Mouse (Mus musculus) midbrain, embryonic 11.5 days (tissue): Measurements from ENCODE around the gene Cald1. TPM values are rescaled to one million over a fixed set of nuclear protein-coding genes. Genes with fewer than 3 reads are reported as not detected.

Source experiments
- ATAC-seq: fragments of 200-750 bp; cut with Nextera tagmentation; 2 replicates; pipeline ENCODE4 v1.8.0; 2017; ENCODE audit warnings: moderate TSS enrichment, moderate library complexity; ENCODE audit not compliant: low FRiP score
- DNase-seq: peaks from one replicate; pipeline ENCODE4 v3.0.0; 2015; ENCODE audit warnings: low spot score; ENCODE audit errors: missing footprints
- H3K27ac ChIP-seq: fragments of 300-500 bp; sonication (generic); 2 replicates; pipeline ENCODE4 v1.5.1; 2014; ENCODE audit warnings: low read depth, low read length
- H3K27me3 ChIP-seq: fragments of 300-500 bp; sonication (generic); 2 replicates; pipeline ENCODE4 v1.6.1; 2014; ENCODE audit warnings: mild to moderate bottlenecking, low read length, moderate library complexity, mixed read lengths; ENCODE audit not compliant: control insufficient read depth, insufficient read depth
- H3K36me3 ChIP-seq: fragments of 300-500 bp; sonication (generic); 2 replicates; pipeline ENCODE4 v1.6.1; 2014; ENCODE audit warnings: mild to moderate bottlenecking, low read length, moderate library complexity, mixed read lengths; ENCODE audit not compliant: control insufficient read depth, insufficient read depth
- H3K4me1 ChIP-seq: fragments of 300-500 bp; sonication (generic); 2 replicates; pipeline ENCODE4 v1.6.1; 2014; ENCODE audit warnings: low read length; ENCODE audit not compliant: control insufficient read depth, insufficient read depth
- H3K4me2 ChIP-seq: fragments of 300-500 bp; sonication (generic); 2 replicates; pipeline ENCODE4 v1.6.1; 2014; ENCODE audit warnings: mild to moderate bottlenecking, moderate library complexity
- H3K4me3 ChIP-seq: fragments of 300-500 bp; sonication (generic); 2 replicates; pipeline ENCODE4 v1.5.1; 2014; ENCODE audit warnings: low read depth, low read length
- H3K9ac ChIP-seq: fragments of 300-500 bp; sonication (generic); 2 replicates; pipeline ENCODE4 v1.6.1; 2014; ENCODE audit warnings: low read length
- H3K9me3 ChIP-seq: fragments of 300-500 bp; sonication (generic); 2 replicates; pipeline ENCODE4 v1.6.1; 2016; ENCODE audit warnings: low read length; ENCODE audit not compliant: control insufficient read depth
- WGBS: fragments of 180-500 bp; shearing (Covaris S2); extraction: QIAGEN DNeasy Blood & Tissue Kit; methylation state at CpG from one replicate; pipeline ENCODE4 v1.1.7; 2014; 5-methylcytosine and 5-hydroxymethylcytosine counted together
- polyA plus RNA-seq: library from polyadenylated mRNA; unstranded; fragments of >200 nt; fragmentation: Nextera tagmentation; extraction: Ambion mirVana; gene quantifications from 2 replicates; pipeline ENCODE4 v1.2.1, GENCODE M21; 2014

Cald1 gene
- polyA plus RNA-seq, 1 experiment from 2014 or later, result 134 TPM

- no peak overlapping the region for H3K4me2 ChIP-seq
- no peaks in the 10 kb centered on the region for H3K36me3 ChIP-seq
- no peaks in the 10 kb centered on the region for H3K9me3 ChIP-seq
- H3K4me3 ChIP-seq, result no peak overlapping the region
- no peak overlapping the region for H3K27ac ChIP-seq
- 92% methylated on average over 3 of the region's 3 CpGs for WGBS
- DNase-seq (no peak), ATAC-seq (no peak)
- no peaks in the 10 kb centered on the region for H3K27me3 ChIP-seq
- no peaks in the 10 kb centered on the region; the same call in 1 of the 2 replicates for H3K4me1 ChIP-seq
- no peak overlapping the region for H3K9ac ChIP-seq
Observed at GRCm38 (mm10) chr6:34608603-34609002, 10.3 kb downstream of the Cald1 start.

- 44% methylated on average over 24 of the region's 24 CpGs for WGBS
- ATAC-seq, result no peak
- no peaks in the 10 kb centered on the region for H3K36me3 ChIP-seq
- H3K4me3 ChIP-seq, result no peak overlapping the region
- H3K27me3 ChIP-seq, result no peaks in the 10 kb centered on the region
- no peak overlapping the region for H3K4me2 ChIP-seq
- no peak overlapping the region for H3K9ac ChIP-seq
- H3K27ac ChIP-seq, result no peak overlapping the region
- DNase-seq, result no peak
- H3K9me3 ChIP-seq, result no peaks in the 10 kb centered on the region
- H3K4me1 ChIP-seq, result no peaks in the 10 kb centered on the region; the same call in 1 of the 2 replicates
Observed at GRCm38 (mm10) chr6:34609892-34610829, 11.9 kb downstream of the Cald1 start.

GRCm38 (mm10) chr6:34613122-34613521, 14.8 kb downstream of the Cald1 start:
- Histone ChIP-seq H3K27ac (no peak overlapping the region), H3K9ac (no peak overlapping the region), H3K9me3 (no peaks in the 10 kb centered on the region), H3K36me3 (no peaks in the 10 kb centered on the region), H3K27me3 (no peaks in the 10 kb centered on the region), H3K4me1 (no peaks in the 10 kb centered on the region; the same call in 1 of the 2 replicates), H3K4me2 (no peak overlapping the region), H3K4me3 (no peak overlapping the region)
- 90% methylated on average over 5 of the region's 5 CpGs for WGBS
- DNase-seq, result no peak
- no peak for ATAC-seq

GRCm38 (mm10) chr6:34615419-34615818, 17.1 kb downstream of the Cald1 start:
- Histone ChIP-seq H3K9ac (no peak overlapping the region), H3K36me3 (no peaks in the 10 kb centered on the region), H3K4me1 (no peaks in the 10 kb centered on the region; the same call in 1 of the 2 replicates), H3K9me3 (no peaks in the 10 kb centered on the region), H3K4me2 (no peak overlapping the region), H3K27ac (no peak overlapping the region), H3K4me3 (no peak overlapping the region), H3K27me3 (no peaks in the 10 kb centered on the region)
- 90% methylated on average over 3 of the region's 3 CpGs for whole genome bisulfite sequencing
- ATAC-seq (no peak), DNase-seq (no peak)

- no peaks in the 10 kb centered on the region for H3K4me1 ChIP-seq
- no peak for DNase-seq
- H3K27ac ChIP-seq, result no peak overlapping the region
- no peaks in the 10 kb centered on the region for H3K9me3 ChIP-seq
- no peaks in the 10 kb centered on the region for H3K36me3 ChIP-seq
- no peaks in the 10 kb centered on the region for H3K27me3 ChIP-seq
- no peak overlapping the region for H3K9ac ChIP-seq
- no peak overlapping the region for H3K4me2 ChIP-seq
- H3K4me3 ChIP-seq, result no peak overlapping the region
- ATAC-seq, result no peak
- WGBS, result 78% methylated on average over 2 of the region's 2 CpGs
Observed at GRCm38 (mm10) chr6:34619494-34619893, 21.2 kb downstream of the Cald1 start.

GRCm38 (mm10) chr6:34620242-34620641, 21.9 kb downstream of the Cald1 start:
- ATAC-seq, result no peak
- Histone ChIP-seq H3K4me2 (no peak overlapping the region), H3K9ac (no peak overlapping the region), H3K27ac (no peak overlapping the region), H3K4me1 (no peaks in the 10 kb centered on the region), H3K4me3 (no peak overlapping the region), H3K9me3 (no peaks in the 10 kb centered on the region), H3K27me3 (no peaks in the 10 kb centered on the region), H3K36me3 (no peaks in the 10 kb centered on the region)
- 12% methylated on average over 1 of the region's 1 CpGs for WGBS
- DNase-seq, result no peak

GRCm38 (mm10) chr6:34622865-34623264, 24.6 kb downstream of the Cald1 start:
- DNase-seq, result no peak
- WGBS, result 72% methylated on average over 6 of the region's 6 CpGs
- H3K9ac ChIP-seq, result no peak overlapping the region

GRCm38 (mm10) chr6:34623290-34623689, 25.0 kb downstream of the Cald1 start:
- Histone ChIP-seq H3K27ac (no peak overlapping the region), H3K27me3 (no peaks in the 10 kb centered on the region), H3K4me3 (no peak overlapping the region), H3K4me2 (no peak overlapping the region), H3K9me3 (no peaks in the 10 kb centered on the region), H3K36me3 (no peaks in the 10 kb centered on the region), H3K4me1 (no peaks in the 10 kb centered on the region), H3K9ac (no peak overlapping the region)
- DNase-seq (no peak), ATAC-seq (no peak)
- 58% methylated on average over 7 of the region's 7 CpGs for WGBS

More at GRCm38 (mm10) chr6:34622865-34623264, 24.6 kb downstream of the Cald1 start:
- Histone ChIP-seq H3K27ac (no peak overlapping the region), H3K4me3 (no peak overlapping the region), H3K9me3 (no peaks in the 10 kb centered on the region), H3K4me1 (no peaks in the 10 kb centered on the region), H3K4me2 (no peak overlapping the region), H3K27me3 (no peaks in the 10 kb centered on the region), H3K36me3 (no peaks in the 10 kb centered on the region)
- no peak for ATAC-seq

GRCm38 (mm10) chr6:34624536-34624935, 26.2 kb downstream of the Cald1 start:
- Histone ChIP-seq H3K4me3 (no peak overlapping the region), H3K9ac (no peak overlapping the region), H3K36me3 (no peaks in the 10 kb centered on the region), H3K27ac (no peak overlapping the region), H3K4me2 (no peak overlapping the region), H3K9me3 (no peaks in the 10 kb centered on the region), H3K4me1 (no peaks in the 10 kb centered on the region), H3K27me3 (no peaks in the 10 kb centered on the region)
- DNase-seq, result no peak
- ATAC-seq, result no peak
- 84% methylated on average over 3 of the region's 3 CpGs for WGBS
